Mouse (Mus musculus): Measurements from ENCODE around the gene Glis3. TPM values are rescaled to one million over a fixed set of nuclear protein-coding genes. Genes with fewer than 3 reads are reported as not detected.
A peak's percentile ranks its signal among the peaks of the same experiment; 100 is the strongest.

Gene Glis3
- polyA plus RNA-seq, 1 experiment from 2014 or later: 4.1 TPM

- H3K9ac ChIP-seq: no peak overlapping the region
- WGBS: 70% methylated on average over 8 of the region's 8 CpGs
- peaks cover 15% of the 10 kb centered on the region for H3K4me1 ChIP-seq (replicated peaks; ENCODE audit: control insufficient read depth, insufficient read depth, low read length)
- ATAC-seq (ENCODE audit: low FRiP score): no peak
- H3K4me3 ChIP-seq (replicated peaks; ENCODE audit: low read length): no peak overlapping the region
- no peak overlapping the region for H3K4me2 ChIP-seq (replicated peaks)
- no peak overlapping the region for H3K27ac ChIP-seq
- H3K27me3 ChIP-seq (ENCODE audit: control insufficient read depth, insufficient read depth, low read length): no peaks in the 10 kb centered on the region
- H3K9me3 ChIP-seq (ENCODE audit: control insufficient read depth, low read length): no peaks in the 10 kb centered on the region
- H3K36me3 ChIP-seq (replicated peaks; ENCODE audit: control insufficient read depth, insufficient read depth): no peaks in the 10 kb centered on the region
- no peak for DNase-seq (ENCODE audit: low spot score)
Observed at GRCm38 (mm10) chr19:28454331-28454730, 225.5 kb downstream of the Glis3 start.

- Histone ChIP-seq H3K36me3 (replicated peaks; ENCODE audit: control insufficient read depth, insufficient read depth) (no peaks in the 10 kb centered on the region), H3K4me3 (replicated peaks; ENCODE audit: low read length) (no peak overlapping the region), H3K9ac (0 out of 2 replicates have a peak overlapping the region, but pooled peaks have one; percentile 18), H3K27ac (peak overlapping the region; percentile 73), H3K9me3 (ENCODE audit: control insufficient read depth, low read length) (no peaks in the 10 kb centered on the region), H3K27me3 (ENCODE audit: control insufficient read depth, insufficient read depth, low read length) (no peaks in the 10 kb centered on the region), H3K4me2 (replicated peaks) (peak overlapping the region; percentile 4; the same call in 1 of the 2 replicates), H3K4me1 (replicated peaks; ENCODE audit: control insufficient read depth, insufficient read depth, low read length) (peaks cover 15% of the 10 kb centered on the region)
- 15% methylated on average over 12 of the region's 12 CpGs for WGBS
- peak; percentile 78 for ATAC-seq (ENCODE audit: low FRiP score)
- DNase-seq (ENCODE audit: low spot score): peak; percentile 71
Observed at GRCm38 (mm10) chr19:28452951-28453520, 226.8 kb downstream of the Glis3 start.

GRCm38 (mm10) chr19:28448811-28449210 is 231.1 kb downstream of the Glis3 start:
- no peaks in the 10 kb centered on the region for H3K27me3 ChIP-seq (ENCODE audit: control insufficient read depth, insufficient read depth, low read length)
- no peaks in the 10 kb centered on the region for H3K9me3 ChIP-seq (ENCODE audit: control insufficient read depth, low read length)
- H3K4me1 ChIP-seq (replicated peaks; ENCODE audit: control insufficient read depth, insufficient read depth, low read length): peaks cover 14% of the 10 kb centered on the region
- H3K36me3 ChIP-seq (replicated peaks; ENCODE audit: control insufficient read depth, insufficient read depth): no peaks in the 10 kb centered on the region
- ATAC-seq (ENCODE audit: low FRiP score): no peak
- WGBS: 93% methylated on average over 4 of the region's 4 CpGs
- no peak overlapping the region for H3K9ac ChIP-seq
- H3K27ac ChIP-seq: no peak overlapping the region
- H3K4me3 ChIP-seq (replicated peaks; ENCODE audit: low read length): no peak overlapping the region
- no peak for DNase-seq (ENCODE audit: low spot score)
- no peak overlapping the region for H3K4me2 ChIP-seq (replicated peaks)

- no peak for ATAC-seq (ENCODE audit: low FRiP score)
- 92% methylated on average over 4 of the region's 4 CpGs for WGBS
Observed at GRCm38 (mm10) chr19:28442161-28442560, 237.7 kb downstream of the Glis3 start.

GRCm38 (mm10) chr19:28436457-28437148 is 243.3 kb downstream of the Glis3 start:
- Histone ChIP-seq H3K27ac (no peak overlapping the region), H3K4me3 (replicated peaks; ENCODE audit: low read length) (no peak overlapping the region), H3K9me3 (ENCODE audit: control insufficient read depth, low read length) (no peaks in the 10 kb centered on the region), H3K4me1 (replicated peaks; ENCODE audit: control insufficient read depth, insufficient read depth, low read length) (no peaks in the 10 kb centered on the region), H3K36me3 (replicated peaks; ENCODE audit: control insufficient read depth, insufficient read depth) (no peaks in the 10 kb centered on the region), H3K4me2 (replicated peaks) (no peak overlapping the region), H3K9ac (no peak overlapping the region), H3K27me3 (ENCODE audit: control insufficient read depth, insufficient read depth, low read length) (no peaks in the 10 kb centered on the region)
- ATAC-seq (ENCODE audit: low FRiP score): peak; percentile 43; the same call in 1 of the 2 replicates
- WGBS: 59% methylated on average over 12 of the region's 12 CpGs
- no peak for DNase-seq (ENCODE audit: low spot score)

More at GRCm38 (mm10) chr19:28442161-28442560, 237.7 kb downstream of the Glis3 start:
- no peaks in the 10 kb centered on the region for H3K9me3 ChIP-seq (ENCODE audit: control insufficient read depth, low read length)
- no peak overlapping the region for H3K9ac ChIP-seq
- H3K4me1 ChIP-seq (replicated peaks; ENCODE audit: control insufficient read depth, insufficient read depth, low read length): no peaks in the 10 kb centered on the region
- H3K4me2 ChIP-seq (replicated peaks): no peak overlapping the region
- no peak overlapping the region for H3K27ac ChIP-seq
- no peaks in the 10 kb centered on the region for H3K27me3 ChIP-seq (ENCODE audit: control insufficient read depth, insufficient read depth, low read length)
- no peak for DNase-seq (ENCODE audit: low spot score)
- no peaks in the 10 kb centered on the region for H3K36me3 ChIP-seq (replicated peaks; ENCODE audit: control insufficient read depth, insufficient read depth)
- H3K4me3 ChIP-seq (replicated peaks; ENCODE audit: low read length): no peak overlapping the region

- ATAC-seq (ENCODE audit: low FRiP score) (no peak), DNase-seq (ENCODE audit: low spot score) (no peak)
- H3K27me3 ChIP-seq (ENCODE audit: control insufficient read depth, insufficient read depth, low read length): no peaks in the 10 kb centered on the region
- no peaks in the 10 kb centered on the region for H3K9me3 ChIP-seq (ENCODE audit: control insufficient read depth, low read length)
- H3K36me3 ChIP-seq (replicated peaks; ENCODE audit: control insufficient read depth, insufficient read depth): no peaks in the 10 kb centered on the region
- 82% methylated on average over 6 of the region's 6 CpGs for WGBS
- H3K9ac ChIP-seq: no peak overlapping the region
- H3K4me2 ChIP-seq (replicated peaks): no peak overlapping the region
- H3K27ac ChIP-seq: no peak overlapping the region
- no peak overlapping the region for H3K4me3 ChIP-seq (replicated peaks; ENCODE audit: low read length)
- no peaks in the 10 kb centered on the region for H3K4me1 ChIP-seq (replicated peaks; ENCODE audit: control insufficient read depth, insufficient read depth, low read length)
Observed at GRCm38 (mm10) chr19:28428220-28428816, 251.6 kb downstream of the Glis3 start.

- Histone ChIP-seq H3K4me1 (replicated peaks; ENCODE audit: control insufficient read depth, insufficient read depth, low read length) (no peaks in the 10 kb centered on the region), H3K27ac (no peak overlapping the region), H3K4me3 (replicated peaks; ENCODE audit: low read length) (no peak overlapping the region), H3K9me3 (ENCODE audit: control insufficient read depth, low read length) (no peaks in the 10 kb centered on the region), H3K27me3 (ENCODE audit: control insufficient read depth, insufficient read depth, low read length) (no peaks in the 10 kb centered on the region), H3K4me2 (replicated peaks) (no peak overlapping the region), H3K36me3 (replicated peaks; ENCODE audit: control insufficient read depth, insufficient read depth) (no peaks in the 10 kb centered on the region), H3K9ac (no peak overlapping the region)
- DNase-seq (ENCODE audit: low spot score) (no peak), ATAC-seq (ENCODE audit: low FRiP score) (no peak)
- 84% methylated on average over 5 of the region's 5 CpGs for WGBS
Observed at GRCm38 (mm10) chr19:28424180-28424579, 255.7 kb downstream of the Glis3 start.

GRCm38 (mm10) chr19:28422939-28423338 is 256.9 kb downstream of the Glis3 start:
- Histone ChIP-seq H3K4me2 (replicated peaks) (no peak overlapping the region), H3K4me1 (replicated peaks; ENCODE audit: control insufficient read depth, insufficient read depth, low read length) (no peaks in the 10 kb centered on the region), H3K27me3 (ENCODE audit: control insufficient read depth, insufficient read depth, low read length) (no peaks in the 10 kb centered on the region), H3K36me3 (replicated peaks; ENCODE audit: control insufficient read depth, insufficient read depth) (no peaks in the 10 kb centered on the region), H3K9ac (no peak overlapping the region), H3K9me3 (ENCODE audit: control insufficient read depth, low read length) (no peaks in the 10 kb centered on the region), H3K27ac (no peak overlapping the region), H3K4me3 (replicated peaks; ENCODE audit: low read length) (no peak overlapping the region)
- no peak for ATAC-seq (ENCODE audit: low FRiP score)
- DNase-seq (ENCODE audit: low spot score): no peak
- 84% methylated on average over 9 of the region's 9 CpGs for WGBS

- 87% methylated on average over 5 of the region's 5 CpGs for WGBS
Observed at GRCm38 (mm10) chr19:28416069-28416468, 263.8 kb downstream of the Glis3 start.

More at GRCm38 (mm10) chr19:28416069-28416468, 263.8 kb downstream of the Glis3 start:
- no peak overlapping the region for H3K9ac ChIP-seq
- H3K4me1 ChIP-seq (replicated peaks; ENCODE audit: control insufficient read depth, insufficient read depth, low read length): no peaks in the 10 kb centered on the region
- H3K4me2 ChIP-seq (replicated peaks): no peak overlapping the region
- no peak overlapping the region for H3K4me3 ChIP-seq (replicated peaks; ENCODE audit: low read length)
- no peak overlapping the region for H3K27ac ChIP-seq
- no peak for DNase-seq (ENCODE audit: low spot score)
- H3K9me3 ChIP-seq (ENCODE audit: control insufficient read depth, low read length): no peaks in the 10 kb centered on the region
- no peaks in the 10 kb centered on the region for H3K36me3 ChIP-seq (replicated peaks; ENCODE audit: control insufficient read depth, insufficient read depth)
- no peaks in the 10 kb centered on the region for H3K27me3 ChIP-seq (ENCODE audit: control insufficient read depth, insufficient read depth, low read length)
- ATAC-seq (ENCODE audit: low FRiP score): no peak
